Mouse (Mus musculus) retina, postnatal 7 days (tissue): ENCODE data around the gene Iqschfp.
"Not testable (repeated sequence)": the region's sequence is repeated elsewhere in the genome, so short reads cannot be mapped to it uniquely, and the experiment has no call there.

Source experiments
- DNase-seq: peaks from one replicate; pipeline ENCODE4 v3.0.0-alpha.2; 2012; ENCODE audit warnings: low read depth, low spot score

Iqschfp gene

GRCm38 (mm10) chr3:68071395-68072386 is 179.7 kb downstream of the Iqschfp start:
- no peak for DNase-seq

GRCm38 (mm10) chr3:68077406-68077805 is 185.4 kb downstream of the Iqschfp start:
- no peak for DNase-seq

DNA sequence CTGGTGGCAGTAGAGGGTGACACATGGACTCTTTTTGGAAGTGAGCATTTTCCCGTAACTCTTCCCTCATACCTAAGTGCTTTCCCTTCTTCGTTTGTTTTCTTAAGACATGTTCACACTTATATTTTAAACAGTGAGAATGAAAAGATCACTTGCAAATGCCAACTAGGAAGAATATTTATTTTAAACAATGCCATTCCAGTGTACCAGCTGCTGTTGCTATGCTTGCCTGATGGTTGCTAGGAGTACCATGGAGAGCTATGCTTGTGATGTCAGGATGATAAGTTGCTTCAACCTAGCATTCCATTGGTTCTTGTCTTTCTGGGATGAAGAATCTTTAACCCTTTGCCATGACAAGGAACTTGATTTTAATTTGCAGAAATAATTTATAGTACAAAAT is 193.0 kb downstream of the Iqschfp start:
- no peak for DNase-seq

DNA sequence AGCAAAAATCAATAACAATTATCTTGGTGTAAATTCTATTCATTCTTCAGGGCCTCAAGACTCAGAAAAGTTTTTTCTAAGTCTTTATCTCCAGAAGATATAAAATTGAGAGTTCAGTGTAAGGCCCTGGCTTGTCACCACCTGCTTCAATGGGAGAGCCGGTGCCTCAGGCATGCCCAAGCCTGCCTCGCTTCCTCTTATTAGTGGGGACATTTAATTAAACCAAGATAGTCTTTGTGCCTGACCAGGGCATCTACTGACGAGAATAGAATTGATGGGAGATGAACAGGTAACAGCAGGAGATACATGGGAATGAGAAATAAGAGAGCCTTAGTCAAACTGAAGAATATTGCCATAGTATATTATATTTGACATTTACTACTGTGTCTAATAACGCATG is 200.1 kb downstream of the Iqschfp start:
- DNase-seq: no peak

DNA sequence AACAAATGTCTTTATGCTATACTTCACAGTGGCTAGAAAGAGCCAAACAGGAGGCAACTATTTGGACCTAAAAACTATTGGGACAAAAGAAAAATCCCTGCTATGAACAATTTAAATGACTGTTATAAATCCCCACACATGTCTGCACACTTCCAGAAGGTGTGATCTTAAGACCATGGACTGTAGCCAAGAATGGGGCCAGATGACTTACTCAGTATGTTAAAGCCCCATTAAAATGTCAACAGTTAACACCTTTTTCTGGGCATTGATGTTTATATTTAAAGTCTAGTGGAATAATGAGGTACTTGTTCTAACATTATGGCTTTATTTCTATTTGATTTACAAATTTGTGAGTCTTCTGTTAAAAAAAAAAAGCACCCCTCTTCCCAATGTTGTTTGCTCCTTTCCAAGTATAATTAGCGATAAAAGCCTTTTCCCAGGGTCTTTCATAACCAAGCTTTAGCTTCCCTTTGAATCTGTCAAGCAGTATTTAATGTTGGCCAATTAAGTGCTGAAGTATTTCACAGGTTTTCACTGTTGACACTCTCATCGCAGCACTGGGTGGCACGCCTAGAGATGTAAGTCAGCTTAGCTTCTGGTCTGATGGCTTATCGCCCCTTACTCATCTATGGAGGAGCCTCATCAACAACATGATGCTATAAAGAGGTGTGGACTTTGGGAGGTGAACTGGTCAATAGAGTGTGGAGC is 204.8 kb downstream of the Iqschfp start:
- no peak for DNase-seq

DNA sequence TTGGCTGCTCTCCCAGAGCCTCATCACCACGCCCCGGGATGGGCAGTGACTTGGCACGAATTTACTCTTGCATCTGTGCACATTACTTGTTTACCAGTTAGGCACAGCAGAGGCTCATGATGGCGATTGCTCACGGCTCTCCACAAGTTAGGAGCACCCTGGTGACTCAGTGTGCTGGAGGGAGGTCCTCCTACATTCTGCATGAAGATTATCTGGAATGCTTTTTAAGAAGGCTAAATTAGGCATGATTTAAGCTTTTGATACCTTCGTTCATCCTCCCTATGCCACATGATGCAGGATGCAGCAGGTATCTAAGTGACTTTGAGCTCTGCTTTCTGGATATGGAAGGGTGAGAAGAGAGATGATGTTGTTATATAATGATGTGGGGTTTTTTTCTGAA is 207.5 kb downstream of the Iqschfp start:
- DNase-seq: not testable (repeated sequence)

DNA sequence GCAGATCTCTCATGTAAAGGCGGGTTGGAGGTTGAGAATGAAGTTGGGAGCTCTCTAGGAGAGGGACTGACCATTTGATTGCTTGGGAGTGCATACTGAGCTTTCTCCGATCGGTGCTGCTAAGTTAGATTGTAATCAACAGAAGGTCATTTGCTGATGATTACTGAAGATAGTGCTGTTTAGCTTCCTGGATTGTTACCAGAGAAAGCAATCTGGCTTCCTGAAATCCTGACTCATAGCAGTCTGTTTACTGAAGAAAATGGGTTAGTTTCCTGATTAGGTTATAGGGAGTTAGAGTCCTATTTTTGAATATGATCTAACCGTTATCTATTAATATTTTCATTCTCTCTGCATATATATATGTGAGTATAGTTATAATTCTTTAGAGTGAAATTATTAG is 209.3 kb downstream of the Iqschfp start:
- DNase-seq: no peak

- no peak for DNase-seq
Measured at GRCm38 (mm10) chr3:68105081-68105685, 213.2 kb downstream of the Iqschfp start.

DNA sequence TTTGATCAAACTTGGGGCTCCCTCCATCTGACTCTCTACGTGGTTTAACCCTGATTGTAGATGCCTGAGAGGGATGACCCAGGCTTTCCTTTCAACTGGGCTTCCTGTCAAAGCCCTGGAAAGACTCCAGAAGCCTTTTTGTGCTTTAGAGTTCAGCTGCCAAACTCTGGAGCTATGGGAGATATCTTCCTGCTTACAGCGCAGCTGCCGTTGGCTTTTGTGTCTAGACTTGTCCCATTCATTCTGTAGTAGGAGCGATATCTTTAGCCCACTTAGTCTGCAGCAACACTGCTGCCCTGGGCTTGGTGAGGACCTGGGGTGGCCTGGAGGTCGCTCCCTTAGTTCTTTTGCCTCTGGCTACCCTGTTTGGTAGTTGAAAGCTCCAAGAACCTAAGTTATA is 229.3 kb downstream of the Iqschfp start:
- no peak for DNase-seq

DNA sequence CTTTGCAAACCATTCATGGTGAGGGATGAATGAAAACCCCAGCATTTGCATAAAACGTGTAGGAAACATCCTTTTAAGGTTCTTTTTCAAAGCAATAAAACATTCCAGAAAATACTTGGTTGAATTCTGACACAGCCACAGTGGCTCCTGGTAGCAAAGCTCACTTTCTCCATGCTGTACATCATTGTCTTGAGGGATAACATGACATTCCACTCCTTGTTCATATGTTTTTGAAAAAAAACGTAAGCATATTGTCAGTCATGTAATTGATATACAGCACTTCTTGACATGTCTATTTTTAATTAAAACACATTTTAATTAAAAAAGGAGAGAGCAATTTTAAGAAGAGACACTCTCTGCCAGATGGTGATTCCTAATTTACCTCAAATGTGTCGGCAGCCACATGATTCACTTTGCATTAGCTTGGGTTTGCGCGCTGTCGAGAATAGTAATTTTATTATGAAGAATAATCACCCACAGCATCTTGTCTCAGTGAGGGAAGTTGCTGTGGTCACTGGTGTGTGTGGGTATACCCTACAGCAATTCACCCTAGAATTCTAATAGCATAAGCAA is 234.3 kb downstream of the Iqschfp start:
- no peak for DNase-seq

DNA sequence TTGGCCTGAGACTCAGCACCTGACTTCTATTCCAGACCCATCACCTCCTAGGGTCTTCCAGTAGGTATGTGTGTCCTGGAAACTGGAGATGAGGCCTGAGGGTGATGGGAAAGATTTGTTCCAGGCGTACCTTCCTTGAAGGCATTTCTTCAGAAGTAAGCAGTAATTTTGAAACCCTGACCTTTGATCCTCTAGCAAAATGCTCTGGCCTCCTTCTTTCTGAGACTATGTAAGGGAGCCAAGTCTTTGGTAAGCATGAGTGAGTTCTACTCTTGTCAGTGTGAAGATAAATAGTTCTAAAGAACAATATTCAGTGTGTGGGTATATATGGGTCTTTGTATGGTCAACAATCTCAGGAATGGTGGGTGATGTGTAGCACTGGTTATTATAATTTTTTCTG is 238.4 kb downstream of the Iqschfp start:
- no peak for DNase-seq

DNA sequence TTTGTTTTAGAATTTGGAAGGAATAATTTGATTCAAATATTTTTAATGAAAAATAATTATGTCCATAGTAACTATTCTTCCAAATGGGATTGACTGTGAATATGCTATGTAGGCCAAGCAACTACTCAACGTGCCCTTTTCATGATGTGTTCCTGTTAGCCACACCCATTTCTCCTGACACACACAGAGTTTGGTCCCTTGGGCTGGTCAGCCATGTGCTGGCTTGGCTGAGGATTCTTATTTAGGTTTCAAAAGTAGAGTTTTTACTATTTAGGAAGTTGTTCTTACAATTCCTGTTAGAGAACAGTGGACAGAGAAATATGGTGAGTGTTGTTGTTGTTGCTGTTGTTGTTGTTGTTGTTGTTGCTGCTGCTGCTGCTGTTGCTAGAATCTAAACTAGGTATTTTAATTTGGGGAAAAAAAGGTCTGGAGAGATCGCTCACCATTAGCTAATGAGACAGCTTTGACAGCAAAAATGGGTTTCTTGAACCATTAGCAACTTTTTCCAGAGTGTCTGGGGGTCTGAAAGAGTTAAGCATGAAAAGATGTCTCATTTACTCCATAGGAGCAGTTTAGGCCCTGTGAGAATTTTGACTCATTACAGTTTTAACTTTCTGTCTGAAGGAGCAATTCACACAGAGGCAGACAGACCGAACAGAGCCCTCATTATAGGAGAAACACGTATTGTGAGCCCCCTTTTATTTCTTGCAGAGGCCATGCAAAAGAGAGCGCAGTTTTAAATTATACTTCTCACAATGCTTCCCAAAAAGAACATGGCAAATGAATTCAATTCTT is 247.0 kb downstream of the Iqschfp start:
- DNase-seq: no peak

DNA sequence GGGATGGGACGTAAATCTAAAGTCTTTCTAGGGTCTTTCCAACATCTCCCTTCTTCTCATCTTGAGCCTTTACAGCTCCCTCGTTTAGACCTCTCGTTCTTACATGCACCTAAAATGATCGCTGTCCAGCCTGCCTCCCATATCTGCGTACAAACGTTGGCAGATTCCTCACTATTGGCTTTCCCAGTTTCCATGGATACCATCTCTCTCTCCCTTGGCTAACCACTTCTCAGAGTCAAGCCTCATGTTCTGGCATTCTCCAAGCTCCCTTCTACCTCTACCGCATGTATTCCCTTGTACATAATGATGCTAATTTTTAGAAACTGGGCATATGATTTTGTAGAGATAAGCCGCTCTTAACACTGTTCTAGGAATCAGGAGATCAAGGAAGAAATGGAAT is 258.7 kb downstream of the Iqschfp start:
- DNase-seq: no peak

DNA sequence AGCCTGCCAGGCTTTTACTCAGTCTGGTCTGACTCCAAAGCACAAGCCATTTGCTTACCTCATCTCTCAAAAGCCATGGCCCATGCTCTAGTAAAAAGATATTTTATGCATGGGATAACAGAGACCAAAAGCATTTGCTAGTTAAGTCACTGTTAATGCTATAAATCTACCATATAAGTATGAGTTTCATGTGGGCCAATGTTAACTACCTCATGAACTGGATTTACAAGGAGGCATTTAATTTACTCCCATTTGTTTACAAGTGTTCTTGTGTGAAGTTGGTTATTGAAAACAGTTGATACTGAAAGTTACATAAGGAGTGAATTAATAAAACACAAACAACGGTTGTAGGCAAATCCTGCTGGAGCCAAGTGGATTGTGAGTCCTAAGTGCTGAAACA is 268.1 kb downstream of the Iqschfp start:
- DNase-seq: no peak

DNA sequence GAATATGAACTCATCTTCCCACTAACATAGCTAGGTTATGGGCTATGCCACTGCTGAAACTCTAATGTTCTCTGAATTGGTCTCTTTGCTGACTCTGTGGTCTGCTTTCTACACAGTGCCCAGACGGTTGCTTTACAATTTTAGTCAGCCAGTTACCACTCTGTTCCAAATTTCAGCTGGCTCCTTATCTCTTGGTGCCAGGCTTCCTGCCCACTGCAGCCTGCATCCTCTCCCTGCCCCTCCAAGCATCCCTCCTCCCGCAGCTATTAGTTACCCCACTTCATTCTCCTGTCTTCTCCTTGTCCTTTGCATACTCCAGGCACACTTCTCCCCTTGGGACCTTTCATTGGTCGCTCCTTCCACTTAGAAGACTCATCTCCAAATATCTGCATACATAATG is 268.7 kb downstream of the Iqschfp start:
- no peak for DNase-seq

DNA sequence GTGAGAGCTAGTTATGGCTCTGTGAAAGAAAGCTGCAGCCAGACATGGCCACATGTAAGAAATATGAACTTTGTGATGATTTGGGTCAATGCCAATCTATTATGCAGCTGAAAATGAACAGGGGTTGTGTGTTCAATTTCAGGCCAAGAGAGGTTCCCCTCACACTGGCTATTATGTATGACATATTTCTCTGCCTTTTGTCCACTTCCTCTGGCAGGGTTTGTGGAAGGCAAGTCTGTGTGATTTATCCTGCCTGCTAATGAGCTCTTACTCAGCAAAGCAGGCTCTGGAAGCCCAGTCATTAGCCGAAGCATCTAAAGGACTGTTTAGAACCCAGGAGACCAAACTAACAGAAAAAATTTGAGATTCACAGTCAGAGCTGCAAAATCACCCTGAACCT is 286.2 kb downstream of the Iqschfp start:
- DNase-seq: no peak

- no peak for DNase-seq
Measured at GRCm38 (mm10) chr3:68187471-68187870, 295.4 kb downstream of the Iqschfp start.

DNA sequence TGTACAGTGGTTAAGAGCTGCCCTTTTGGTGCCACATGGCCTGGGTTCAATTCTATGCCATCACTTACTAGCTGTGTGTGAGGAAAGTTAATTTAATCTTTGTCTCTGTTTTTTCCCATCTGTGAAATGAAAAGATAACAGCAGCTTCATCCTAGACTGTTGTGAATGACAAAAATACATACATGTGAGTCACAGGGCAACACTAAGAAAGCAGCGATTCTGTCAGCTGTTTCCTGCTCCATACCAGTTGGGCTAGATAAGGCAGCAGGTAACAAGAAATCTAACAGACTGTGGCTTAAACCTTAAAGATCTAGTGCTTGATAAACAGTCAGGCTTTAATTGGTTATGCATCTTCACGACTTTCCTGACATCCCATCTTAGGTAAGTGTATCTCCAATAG is 297.1 kb downstream of the Iqschfp start:
- DNase-seq: no peak

DNA sequence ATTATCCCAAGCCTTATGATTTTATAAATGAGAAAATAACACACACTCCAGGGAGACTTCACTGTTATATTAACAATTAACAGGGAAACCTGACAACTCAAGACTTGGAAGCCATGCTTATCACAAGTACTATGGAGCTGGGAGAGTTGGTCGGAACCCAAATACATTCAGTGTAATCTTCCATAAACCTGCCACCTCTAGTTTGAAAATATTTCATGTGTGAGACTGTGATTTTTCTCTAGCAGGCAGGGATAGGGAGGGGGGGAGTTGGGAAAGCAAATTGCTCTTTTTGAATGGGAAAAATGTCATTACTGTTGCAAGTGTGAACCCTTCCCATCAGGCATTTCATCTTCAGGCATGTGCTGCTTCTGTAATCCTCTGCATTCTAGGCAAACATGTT is 304.9 kb downstream of the Iqschfp start:
- no peak for DNase-seq

GRCm38 (mm10) chr3:68201214-68201613 is 309.2 kb downstream of the Iqschfp start:
- no peak for DNase-seq

DNA sequence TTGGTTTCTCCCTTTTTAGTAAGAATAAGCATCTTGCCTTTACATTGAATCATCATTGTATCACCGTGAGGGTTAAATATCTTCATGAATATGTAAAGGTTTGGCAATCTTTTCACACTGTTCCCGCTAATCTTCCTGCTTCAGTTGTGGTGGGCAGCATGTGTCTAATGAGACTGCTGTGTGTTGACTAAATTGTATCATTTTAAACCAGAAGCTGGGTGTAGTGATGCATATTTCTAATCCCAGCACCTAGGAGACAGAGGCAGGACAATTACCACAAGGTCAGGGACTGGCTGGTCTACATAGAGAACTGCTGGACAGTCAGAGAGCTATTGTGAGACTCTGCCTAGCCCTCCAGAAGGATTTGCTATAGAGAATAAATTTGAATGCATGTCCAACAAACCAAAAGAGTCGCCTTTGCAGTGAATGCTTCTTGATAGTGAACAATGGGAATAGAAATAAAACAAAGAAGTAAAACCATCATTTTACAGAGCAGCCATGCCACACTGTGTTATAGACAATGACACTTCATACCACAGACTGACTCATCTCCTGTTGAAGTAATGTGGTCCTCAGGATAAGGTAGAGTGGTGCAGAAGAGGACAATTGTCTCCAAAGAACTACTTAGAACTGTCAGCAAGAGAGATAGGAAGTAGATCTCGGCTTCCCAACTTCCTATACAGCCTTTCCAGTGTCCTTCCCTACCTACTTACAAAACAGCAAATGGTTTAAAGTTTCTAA is 310.3 kb downstream of the Iqschfp start:
- no peak for DNase-seq
